Mouse (Mus musculus): Measurements from ENCODE around the gene Gtf2h4.

GRCm38 (mm10) chr17:35696691-35697090 lies 23.2 kb upstream of the Gtf2h4 start:
- TF ChIP-seq CTCF (IDR thresholded peaks at IDR 0.05; ENCODE audit: low read depth) (no peak), EP300 (optimal IDR thresholded peaks at IDR 0.05) (no peak)

Data from stomach, postnatal 0 days (tissue).